Mouse (Mus musculus): ENCODE results near the gene Pgm2.

- TF ChIP-seq CTCF (conservative IDR thresholded peaks at IDR 0.05; ENCODE audit: insufficient read depth, insufficient read length, low read depth, low read length): no peak
- no peak for TF ChIP-seq POLR2A (IDR thresholded peaks at IDR 0.05; ENCODE audit: low read depth, low read length)
These were observed 43.5 kb upstream of the Pgm2 start for GRCm38 (mm10) chr5:64049256-64049655.
